Mouse (Mus musculus) forebrain, embryonic 12.5 days (tissue): Measurements from ENCODE around the gene Upb1. TPM values are rescaled to one million over a fixed set of nuclear protein-coding genes. Genes with fewer than 3 reads are reported as not detected.
"Not testable (repeated sequence)": the region's sequence is repeated elsewhere in the genome, so short reads cannot be mapped to it uniquely, and the experiment has no call there.

Experiments used
- ATAC-seq: fragments of 200-750 bp; cut with Nextera tagmentation; 2 replicates; pipeline ENCODE4 v1.8.0; 2017; ENCODE audit warnings: moderate TSS enrichment; ENCODE audit not compliant: low FRiP score
- H3K27ac ChIP-seq: fragments of 300-500 bp; sonication (generic); 2 replicates; pipeline ENCODE4 v1.5.1; 2016; ENCODE audit warnings: mild to moderate bottlenecking
- H3K27me3 ChIP-seq: fragments of 300-500 bp; sonication (generic); 2 replicates; pipeline ENCODE4 v1.6.1; 2016; ENCODE audit warnings: mild to moderate bottlenecking
- H3K36me3 ChIP-seq: fragments of 300-500 bp; sonication (generic); replicated peaks from 2 replicates; pipeline ENCODE4 v1.6.1; 2016; ENCODE audit warnings: mild to moderate bottlenecking
- H3K4me1 ChIP-seq: fragments of 300-500 bp; sonication (generic); 2 replicates; pipeline ENCODE4 v1.6.1; 2016
- H3K4me2 ChIP-seq: fragments of 300-500 bp; sonication (generic); 2 replicates; pipeline ENCODE4 v1.6.1; 2016; ENCODE audit warnings: mild to moderate bottlenecking, moderate library complexity
- H3K4me3 ChIP-seq: fragments of 300-500 bp; sonication (generic); replicated peaks from 2 replicates; pipeline ENCODE4 v1.5.1; 2016; ENCODE audit warnings: mild to moderate bottlenecking
- H3K9ac ChIP-seq: fragments of 300-500 bp; sonication (generic); 2 replicates; pipeline ENCODE4 v1.6.1; 2016; ENCODE audit warnings: mild to moderate bottlenecking
- H3K9me3 ChIP-seq: fragments of 300-500 bp; sonication (generic); 2 replicates; pipeline ENCODE4 v1.6.1; 2016
- WGBS: fragments of 180-500 bp; shearing (Covaris S2); methylation state at CpG from one replicate; pipeline ENCODE4 v1.1.7; 2016; 5-methylcytosine and 5-hydroxymethylcytosine counted together
- polyA plus RNA-seq: library from polyadenylated mRNA; unstranded; fragments of >200 nt; fragmentation: Nextera tagmentation; extraction: Ambion mirVana; gene quantifications from 2 replicates; pipeline ENCODE4 v1.2.1, GENCODE M21; 2016

The Upb1 gene
- polyA plus RNA-seq: not detected in 2 replicates

GRCm38 (mm10) chr10:75400958-75401357 lies at the start of gene Upb1:
Upb1 (plus strand) TSS chr10:75401115.
- peaks cover 5% of the 10 kb centered on the region for H3K4me1 ChIP-seq
- no peak within 1 kb of the TSS for H3K4me3 ChIP-seq
- H3K27ac ChIP-seq: no peak within 1 kb of the TSS
- H3K27me3 ChIP-seq: no peaks in the 10 kb centered on the region
- 85% methylated on average over 4 of the region's 4 CpGs for WGBS
- ATAC-seq: no peak
- no peaks in the 10 kb centered on the region for H3K9me3 ChIP-seq
- H3K9ac ChIP-seq: no peak within 1 kb of the TSS
- H3K4me2 ChIP-seq: no peak within 1 kb of the TSS
- H3K36me3 ChIP-seq: no peaks in the 10 kb centered on the region

GRCm38 (mm10) chr10:75352541-75352940 lies 48.4 kb upstream of the Upb1 start:
- no peaks in the 10 kb centered on the region for H3K9me3 ChIP-seq
- no peak overlapping the region for H3K4me2 ChIP-seq
- ATAC-seq: no peak
- no peaks in the 10 kb centered on the region for H3K27me3 ChIP-seq
- 92% methylated on average over 12 of the region's 12 CpGs for WGBS
- H3K9ac ChIP-seq: no peak overlapping the region
- H3K4me3 ChIP-seq: no peak overlapping the region
- H3K4me1 ChIP-seq: no peaks in the 10 kb centered on the region
- no peaks in the 10 kb centered on the region for H3K36me3 ChIP-seq
- H3K27ac ChIP-seq: no peak overlapping the region

GRCm38 (mm10) chr10:75353838-75354241 lies 47.1 kb upstream of the Upb1 start:
- not testable (repeated sequence) for H3K27me3 ChIP-seq, ATAC-seq, H3K27ac ChIP-seq, H3K4me1 ChIP-seq, H3K4me2 ChIP-seq, H3K9ac ChIP-seq, H3K36me3 ChIP-seq, H3K4me3 ChIP-seq, H3K9me3 ChIP-seq
- 74% methylated on average over 9 of the region's 9 CpGs for WGBS

GRCm38 (mm10) chr10:75355341-75355740 lies 45.6 kb upstream of the Upb1 start:
- 80% methylated on average over 4 of the region's 4 CpGs for WGBS
- Histone ChIP-seq H3K4me1 (no peaks in the 10 kb centered on the region), H3K27ac (no peak overlapping the region), H3K9me3 (no peaks in the 10 kb centered on the region), H3K27me3 (no peaks in the 10 kb centered on the region), H3K36me3 (no peaks in the 10 kb centered on the region), H3K4me2 (no peak overlapping the region), H3K4me3 (no peak overlapping the region), H3K9ac (no peak overlapping the region)
- ATAC-seq: no peak

DNA sequence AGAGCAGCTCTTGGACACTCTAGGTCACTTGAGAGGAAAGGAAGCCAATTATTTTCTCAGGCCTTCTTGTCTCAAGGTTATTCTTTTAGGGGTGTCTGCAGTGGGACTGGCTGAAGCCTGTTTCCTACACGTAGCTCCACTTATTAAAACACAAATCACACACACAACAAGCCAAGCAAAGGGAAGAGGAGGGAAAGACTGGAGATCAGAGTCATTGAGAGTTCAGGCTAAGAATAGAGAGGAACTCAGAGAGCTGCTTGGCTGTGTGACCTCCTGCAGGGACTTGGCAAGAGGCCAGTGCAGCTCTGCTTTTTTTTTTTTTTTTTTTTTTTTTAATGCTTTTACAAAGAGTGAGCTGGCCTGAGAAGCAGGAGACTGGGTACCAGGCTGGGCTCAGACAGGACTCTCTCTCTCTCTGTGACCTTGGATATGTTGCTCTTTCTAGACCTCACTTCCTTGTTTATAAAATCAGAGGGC lies 36.7 kb upstream of the Upb1 start:
- peak; percentile 82; the same call in 1 of the 2 replicates for ATAC-seq
- not testable (repeated sequence) for H3K9me3 ChIP-seq, H3K27me3 ChIP-seq, H3K36me3 ChIP-seq, H3K4me3 ChIP-seq, H3K4me2 ChIP-seq, H3K9ac ChIP-seq
- WGBS: 10% methylated on average over 1 of the region's 1 CpGs
- peaks cover 17% of the 10 kb centered on the region for H3K4me1 ChIP-seq
- peak overlapping the region; percentile 54 for H3K27ac ChIP-seq

- H3K27me3 ChIP-seq: no peaks in the 10 kb centered on the region
- H3K4me3 ChIP-seq: no peak overlapping the region
- ATAC-seq: 0 out of 2 replicates have a peak, but pooled peaks have one; percentile 33
- no peak overlapping the region for H3K9ac ChIP-seq
- H3K36me3 ChIP-seq: no peaks in the 10 kb centered on the region
- H3K4me2 ChIP-seq: no peak overlapping the region
- WGBS: 82% methylated on average over 9 of the region's 9 CpGs
- H3K9me3 ChIP-seq: no peaks in the 10 kb centered on the region
- peaks cover 17% of the 10 kb centered on the region for H3K4me1 ChIP-seq
- peak overlapping the region; percentile 54; the same call in 1 of the 2 replicates for H3K27ac ChIP-seq
These were observed 36.1 kb upstream of the Upb1 start for GRCm38 (mm10) chr10:75364796-75365195.

DNA sequence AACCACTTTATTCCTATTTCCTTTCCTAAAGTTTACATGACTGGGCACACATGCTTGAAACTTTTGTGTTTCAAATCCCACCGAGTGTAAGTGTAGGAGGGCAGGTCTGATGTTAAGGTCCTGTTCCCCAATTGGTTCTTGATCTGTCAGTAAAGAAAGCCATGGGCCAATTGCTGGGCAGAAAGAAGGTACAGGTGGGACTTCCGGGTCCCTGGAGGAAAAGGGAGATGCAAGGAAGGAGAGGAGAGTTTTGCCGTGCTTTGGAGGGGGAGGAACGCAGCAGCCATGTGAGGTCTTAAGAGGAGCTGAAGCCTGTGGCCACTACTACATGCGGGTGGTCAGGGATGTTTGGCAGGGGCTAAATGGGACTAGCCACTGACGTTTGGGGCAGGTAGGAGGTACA lies 35.7 kb upstream of the Upb1 start:
- no peak overlapping the region for H3K27ac ChIP-seq
- WGBS: 46% methylated on average over 6 of the region's 6 CpGs
- no peak for ATAC-seq
- H3K4me1 ChIP-seq: peaks cover 17% of the 10 kb centered on the region
- no peaks in the 10 kb centered on the region for H3K36me3 ChIP-seq
- no peaks in the 10 kb centered on the region for H3K27me3 ChIP-seq
- H3K4me2 ChIP-seq: no peak overlapping the region
- no peak overlapping the region for H3K9ac ChIP-seq
- H3K9me3 ChIP-seq: no peaks in the 10 kb centered on the region
- 0 out of 2 replicates have a peak overlapping the region, but pooled peaks have one; percentile 11 for H3K4me3 ChIP-seq

GRCm38 (mm10) chr10:75373655-75374351 lies 27.1 kb upstream of the Upb1 start:
- not testable (repeated sequence) for H3K27ac ChIP-seq, H3K9me3 ChIP-seq, H3K36me3 ChIP-seq, H3K9ac ChIP-seq, H3K4me3 ChIP-seq, H3K4me1 ChIP-seq, H3K4me2 ChIP-seq, H3K27me3 ChIP-seq
- peak; percentile 44; the same call in 1 of the 2 replicates for ATAC-seq
- WGBS: 83% methylated on average over 15 of the region's 19 CpGs

DNA sequence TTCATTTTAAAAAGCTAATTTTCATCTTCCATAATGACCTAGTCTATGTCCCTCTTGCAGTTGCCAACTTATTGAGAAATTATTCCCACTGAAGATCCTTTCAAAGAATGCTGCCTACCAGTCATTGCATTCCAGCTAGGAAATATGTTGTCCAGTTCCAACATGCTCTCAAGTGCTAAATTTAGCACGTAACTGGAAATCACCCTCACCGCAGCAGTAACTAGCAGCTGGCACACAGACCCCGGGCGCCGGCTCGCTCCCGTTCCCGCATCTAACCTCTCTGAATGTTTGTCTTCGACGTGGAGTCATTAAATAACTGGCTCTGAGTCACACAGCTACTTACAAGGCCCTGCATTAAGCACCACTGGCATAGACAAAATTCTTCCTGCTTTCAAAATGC lies 22.2 kb upstream of the Upb1 start:
- Histone ChIP-seq H3K27ac (no peak overlapping the region), H3K4me1 (no peaks in the 10 kb centered on the region), H3K9me3 (no peaks in the 10 kb centered on the region), H3K4me3 (no peak overlapping the region), H3K9ac (no peak overlapping the region), H3K27me3 (no peaks in the 10 kb centered on the region), H3K4me2 (no peak overlapping the region), H3K36me3 (no peaks in the 10 kb centered on the region)
- ATAC-seq: no peak
- whole genome bisulfite sequencing: 91% methylated on average over 10 of the region's 10 CpGs

- Histone ChIP-seq H3K9ac (no peak overlapping the region), H3K27ac (no peak overlapping the region), H3K4me3 (no peak overlapping the region), H3K27me3 (no peaks in the 10 kb centered on the region), H3K4me1 (no peaks in the 10 kb centered on the region), H3K36me3 (no peaks in the 10 kb centered on the region), H3K9me3 (no peaks in the 10 kb centered on the region), H3K4me2 (no peak overlapping the region)
- WGBS: 88% methylated on average over 2 of the region's 2 CpGs
- ATAC-seq: no peak
These were observed 10.8 kb upstream of the Upb1 start for GRCm38 (mm10) chr10:75390156-75390555.

- H3K4me2 ChIP-seq: no peak overlapping the region
- 86% methylated on average over 4 of the region's 4 CpGs for WGBS
- H3K27me3 ChIP-seq: no peaks in the 10 kb centered on the region
- no peaks in the 10 kb centered on the region for H3K36me3 ChIP-seq
- H3K4me3 ChIP-seq: no peak overlapping the region
- no peaks in the 10 kb centered on the region for H3K4me1 ChIP-seq
- no peak for ATAC-seq
- H3K27ac ChIP-seq: no peak overlapping the region
- no peak overlapping the region for H3K9ac ChIP-seq
- H3K9me3 ChIP-seq: no peaks in the 10 kb centered on the region
These were observed 10.1 kb upstream of the Upb1 start for GRCm38 (mm10) chr10:75390832-75391231.

DNA sequence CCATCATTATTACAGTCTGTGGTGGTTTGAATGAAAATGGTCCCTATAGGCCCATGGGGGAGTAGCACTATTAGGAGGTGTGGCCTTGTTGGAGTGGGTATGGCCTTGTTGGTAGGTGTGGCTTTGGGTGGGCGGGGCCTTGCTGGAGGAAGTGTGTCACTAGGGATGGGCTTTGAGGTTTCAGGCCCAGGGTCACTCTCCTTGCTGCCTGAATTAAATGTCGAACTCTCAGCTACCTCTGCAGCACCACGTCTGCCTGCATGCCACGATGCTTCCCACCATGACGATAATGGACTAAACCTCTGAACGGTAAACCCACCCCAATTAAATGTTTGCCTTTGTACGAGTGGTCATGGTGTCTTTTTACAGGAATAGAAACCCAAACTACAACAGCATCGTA lies 6.1 kb upstream of the Upb1 start:
- Histone ChIP-seq H3K4me1 (peaks cover 5% of the 10 kb centered on the region), H3K9ac (no peak overlapping the region), H3K4me2 (no peak overlapping the region), H3K27me3 (no peaks in the 10 kb centered on the region), H3K9me3 (no peaks in the 10 kb centered on the region), H3K36me3 (no peaks in the 10 kb centered on the region), H3K4me3 (no peak overlapping the region), H3K27ac (no peak overlapping the region)
- no peak for ATAC-seq
- WGBS: 88% methylated on average over 8 of the region's 8 CpGs

DNA sequence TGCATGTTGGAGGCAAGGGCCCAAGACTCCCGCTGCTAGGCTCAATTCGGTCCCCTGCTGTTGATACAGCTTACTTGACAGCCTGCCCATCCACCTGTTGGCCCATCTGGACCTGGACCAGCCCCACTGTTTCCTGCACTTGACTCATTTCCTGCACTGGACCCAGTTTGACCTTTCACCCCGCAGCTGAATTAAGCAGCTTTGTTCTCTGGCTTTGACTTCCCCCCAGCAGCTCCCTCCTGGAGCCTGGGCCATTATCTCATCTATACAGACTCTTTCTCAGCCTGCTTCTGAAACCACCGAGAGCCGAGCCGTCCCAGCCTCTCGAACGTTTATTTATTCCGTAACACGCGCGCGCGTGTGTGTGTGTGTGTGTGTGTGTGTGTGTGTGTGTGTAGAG lies 3.9 kb upstream of the Upb1 start:
- ATAC-seq: no peak
- 47% methylated on average over 14 of the region's 14 CpGs for WGBS

More for the DNA sequence above, 3.9 kb upstream of the Upb1 start:
- Histone ChIP-seq H3K9ac (no peak overlapping the region), H3K4me3 (no peak overlapping the region), H3K9me3 (no peaks in the 10 kb centered on the region), H3K27ac (no peak overlapping the region), H3K4me1 (peaks cover 5% of the 10 kb centered on the region), H3K4me2 (no peak overlapping the region), H3K27me3 (no peaks in the 10 kb centered on the region), H3K36me3 (no peaks in the 10 kb centered on the region)
